Mouse (Mus musculus): Measurements from ENCODE around the gene BC005624.

DNA sequence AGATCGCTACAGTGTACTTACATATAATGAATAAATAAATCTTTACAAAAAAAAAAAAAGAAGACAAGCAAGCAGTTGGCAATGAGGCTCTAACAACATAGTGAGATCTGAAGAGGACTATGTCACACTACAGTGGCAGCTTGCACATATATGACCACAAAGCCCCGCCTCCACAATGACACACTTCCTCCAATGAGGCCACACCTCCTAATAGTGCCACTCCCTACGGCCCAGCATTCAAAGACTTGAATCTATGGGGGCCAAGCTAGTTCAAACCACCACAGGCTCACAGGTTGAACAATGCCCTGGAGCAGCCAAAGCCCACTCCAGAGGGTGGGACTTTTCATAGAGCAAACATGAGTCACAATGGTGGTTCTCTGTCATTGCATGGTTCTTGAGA lies 50.1 kb downstream of the BC005624 start:
- TF ChIP-seq CTCF (IDR thresholded peaks at IDR 0.05; ENCODE audit: low read depth, low read length) = no peak
- no peak for TF ChIP-seq POLR2A (IDR thresholded peaks at IDR 0.05; ENCODE audit: insufficient read depth, low read length)
- no peak for TF ChIP-seq EP300 (IDR thresholded peaks at IDR 0.05; ENCODE audit: insufficient read depth, low read depth, low read length)
